Mouse (Mus musculus) ES-CJ7 (cell line): Measurements from ENCODE around the gene Anpep.

ENCODE experiments used
- DNase-seq: peaks from one replicate; pipeline ENCODE4 v3.0.0; 2011; ENCODE audit warnings: low read depth, low spot score

The Anpep gene

DNA sequence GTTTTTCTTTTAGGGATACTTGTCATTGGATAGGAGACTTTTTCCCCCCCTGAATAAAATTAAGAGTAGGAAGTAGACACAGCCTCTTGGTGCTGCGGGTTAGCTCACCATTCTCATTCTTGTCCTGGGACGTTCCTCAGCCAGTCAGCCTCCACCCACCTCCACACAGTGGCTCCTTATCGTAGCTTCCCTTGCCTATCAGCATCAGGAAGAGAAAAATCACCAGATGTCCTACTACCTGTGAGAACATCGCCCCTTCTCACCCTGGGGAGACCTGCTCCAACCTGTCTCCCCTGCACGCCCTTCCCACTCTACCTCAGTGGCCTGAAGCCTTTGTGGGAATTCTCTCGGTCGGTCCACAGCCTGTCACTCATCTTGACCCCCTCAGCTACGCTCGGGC, at the start of gene Anpep:
TSS of gene Anpep (minus strand) at position 249 of the 400 bp plus-strand sequence.
- no peak for DNase-seq

- no peak for DNase-seq
Observed at GRCm38 (mm10) chr7:79907356-79907755, 46.5 kb upstream of the Anpep start.

DNA sequence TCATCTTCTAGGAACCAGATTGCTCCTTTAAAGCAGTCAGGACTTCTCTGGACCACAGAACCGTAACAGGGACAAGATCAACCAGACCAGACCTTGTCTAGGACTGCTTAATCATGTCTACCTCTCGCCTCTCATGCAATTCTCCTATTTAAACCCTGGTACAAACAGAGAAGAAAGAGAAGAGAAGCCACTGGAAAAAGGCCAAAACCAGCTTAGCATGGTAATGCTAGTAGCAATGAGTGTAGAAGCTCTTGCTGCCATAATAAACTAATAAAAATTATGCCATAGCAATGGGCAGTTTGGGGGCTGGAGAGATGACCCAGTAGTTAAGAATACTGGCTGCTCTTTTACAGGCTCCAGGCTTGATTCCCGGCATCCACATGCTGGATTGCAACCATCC, 46.1 kb upstream of the Anpep start:
- no peak for DNase-seq

DNA sequence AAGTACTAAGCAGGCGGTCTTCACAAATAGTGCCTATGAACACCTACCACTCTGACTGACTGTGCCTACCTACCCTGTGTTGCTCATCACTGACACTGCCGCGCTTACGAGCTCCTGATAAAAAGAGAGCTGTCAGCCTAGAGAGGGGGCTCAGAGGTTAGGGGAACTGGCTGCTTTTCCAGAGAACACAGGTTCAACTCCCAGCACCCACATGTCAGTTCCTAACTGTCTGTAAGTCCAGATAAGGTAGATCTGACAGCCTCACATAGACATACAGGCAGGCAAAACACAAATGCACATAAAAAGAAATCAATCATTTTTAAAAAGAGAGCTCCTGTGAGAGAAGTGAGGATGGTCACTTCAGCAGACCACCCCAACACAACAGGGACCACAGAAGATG, 44.3 kb upstream of the Anpep start:
- no peak for DNase-seq

DNA sequence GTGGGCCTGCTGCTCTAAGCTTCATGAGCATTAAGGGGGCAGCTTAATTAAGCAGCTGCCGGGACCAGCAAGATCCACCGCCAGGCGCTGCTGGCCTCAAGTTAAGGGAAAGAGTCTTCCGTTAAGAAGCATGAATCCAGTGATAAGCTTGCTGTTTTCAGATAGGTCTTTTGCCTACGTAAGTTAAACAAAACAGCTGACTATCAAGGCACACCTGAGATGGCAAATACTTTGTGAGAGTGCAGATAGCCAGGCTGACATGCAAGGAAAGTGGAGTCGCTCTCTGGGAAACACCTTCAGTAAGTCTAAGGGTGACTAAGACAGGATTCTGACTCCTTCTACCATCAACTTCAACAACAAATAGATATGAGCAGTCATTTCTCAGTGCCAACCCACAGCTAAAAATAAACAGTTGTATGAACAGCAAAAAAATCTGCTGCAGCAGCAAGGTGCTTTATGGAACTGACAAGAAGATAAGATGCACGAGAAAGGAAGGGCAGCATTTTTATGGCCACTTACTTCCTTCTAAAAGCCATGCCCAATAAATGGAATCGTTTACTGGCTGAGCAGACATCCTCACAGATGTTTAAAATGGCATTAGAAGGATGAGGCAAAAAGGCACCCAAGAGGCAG, 42.4 kb upstream of the Anpep start:
- DNase-seq, result no peak

- no peak for DNase-seq
Observed at GRCm38 (mm10) chr7:79900753-79901152, 39.9 kb upstream of the Anpep start.

DNA sequence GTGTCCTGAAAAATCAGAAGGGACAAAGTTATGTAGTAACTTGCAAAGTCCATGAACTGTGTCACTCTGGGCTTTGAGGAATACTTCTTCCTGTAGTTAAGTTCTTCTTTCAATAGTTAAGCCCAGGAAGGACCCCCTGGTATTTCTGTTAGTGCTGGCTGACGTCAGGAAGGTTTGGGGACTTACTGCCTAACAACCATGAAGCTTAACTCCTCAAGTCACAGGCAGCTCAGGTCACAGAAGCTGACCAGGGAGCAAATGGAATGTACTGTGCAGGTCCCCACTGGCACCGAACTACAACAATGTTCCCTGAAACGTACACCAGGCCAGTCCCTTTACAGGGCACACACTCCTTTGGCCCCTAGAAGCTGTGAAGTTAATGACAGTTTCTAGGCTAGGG, 34.4 kb upstream of the Anpep start:
- no peak for DNase-seq

- DNase-seq, result no peak
Observed at GRCm38 (mm10) chr7:79894790-79895189, 33.9 kb upstream of the Anpep start.

DNA sequence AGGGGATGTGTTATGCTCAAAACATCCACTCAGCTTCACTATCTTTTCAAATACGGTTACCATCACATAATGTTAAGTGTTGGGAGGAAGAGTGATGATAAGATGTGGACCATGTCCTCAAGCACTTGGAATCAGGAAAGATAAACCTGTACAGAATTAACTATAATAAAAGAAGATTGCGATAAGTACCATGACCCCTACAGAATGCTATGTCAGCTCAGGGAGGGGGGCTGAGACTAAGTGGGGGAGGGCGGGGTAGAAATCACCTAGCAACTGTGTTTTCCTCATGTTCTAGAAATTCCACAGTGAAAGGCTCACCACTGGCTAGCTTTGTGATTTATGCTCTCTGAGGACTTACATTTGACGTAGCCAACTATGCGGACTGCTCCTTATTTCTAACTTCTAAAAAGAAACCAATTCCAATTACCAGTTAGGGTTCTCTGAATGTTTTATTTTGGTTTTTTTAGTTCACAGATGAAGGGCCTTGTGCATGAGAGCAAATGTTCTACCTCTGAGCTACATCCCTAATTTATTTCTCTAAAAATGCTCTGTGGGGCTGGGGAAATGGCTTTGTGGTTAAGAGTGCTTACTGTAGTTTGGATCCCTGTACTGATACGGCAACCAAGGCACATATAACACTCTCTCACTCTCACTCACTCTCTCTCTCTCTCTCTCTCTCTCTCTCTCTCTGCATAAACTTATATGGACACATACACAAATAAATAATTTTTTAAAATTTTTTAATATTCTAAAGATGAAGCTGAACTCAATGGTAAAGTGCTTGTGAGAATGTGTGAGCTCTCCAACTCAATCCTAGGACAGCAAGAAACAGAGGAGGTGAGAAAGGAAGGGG, 31.9 kb upstream of the Anpep start:
- DNase-seq, result no peak

GRCm38 (mm10) chr7:79890436-79891221, 29.8 kb upstream of the Anpep start:
- peak; percentile 63 for DNase-seq

GRCm38 (mm10) chr7:79888603-79889002, 27.7 kb upstream of the Anpep start:
- DNase-seq, result no peak

GRCm38 (mm10) chr7:79883613-79884334, 22.9 kb upstream of the Anpep start:
- DNase-seq, result no peak

- DNase-seq, result no peak
Observed at GRCm38 (mm10) chr7:79881901-79882300, 21.0 kb upstream of the Anpep start.

DNA sequence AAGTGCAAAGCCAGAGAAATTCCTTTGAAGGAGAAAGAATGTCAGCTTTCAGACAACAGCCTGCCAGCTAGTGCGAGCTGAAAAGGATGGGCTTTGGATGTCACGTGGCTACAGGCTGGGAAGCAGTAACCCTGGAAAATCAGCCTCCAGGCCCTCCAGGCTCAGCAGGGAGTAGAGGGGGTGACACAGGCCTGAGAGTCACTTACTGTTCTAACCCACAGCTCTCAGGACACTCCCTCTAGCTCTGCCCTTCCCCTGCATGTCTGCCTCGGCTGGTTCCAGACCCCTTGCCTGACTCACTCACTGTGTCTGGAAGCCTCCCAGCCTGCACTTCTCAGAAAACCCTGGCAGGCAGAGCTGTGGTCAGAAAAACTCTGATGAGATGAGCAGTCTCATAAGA, 20.1 kb upstream of the Anpep start:
- peak; percentile 67 for DNase-seq

DNA sequence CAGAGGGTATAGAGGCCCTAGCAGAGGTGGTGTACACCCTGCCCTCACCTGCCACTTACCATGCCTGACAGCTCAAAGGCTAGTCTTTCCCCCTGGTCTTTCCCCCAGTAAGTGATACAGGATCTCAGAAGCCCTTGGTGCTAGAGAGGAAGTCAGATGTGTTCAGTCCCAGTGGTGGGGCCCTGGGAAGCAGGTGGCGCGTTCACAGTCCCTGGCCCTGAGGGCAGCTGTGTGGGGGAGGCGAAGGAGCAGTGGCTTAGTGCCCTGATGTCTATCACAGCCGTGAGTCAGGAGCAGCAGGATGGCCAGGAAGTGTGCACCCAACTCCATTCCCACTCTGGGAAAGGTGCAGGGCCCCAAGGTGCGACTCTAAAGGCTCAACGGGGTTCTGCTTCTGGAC, 19.2 kb upstream of the Anpep start:
- DNase-seq, result no peak

- DNase-seq, result no peak
Observed at GRCm38 (mm10) chr7:79878455-79879025, 17.7 kb upstream of the Anpep start.

DNA sequence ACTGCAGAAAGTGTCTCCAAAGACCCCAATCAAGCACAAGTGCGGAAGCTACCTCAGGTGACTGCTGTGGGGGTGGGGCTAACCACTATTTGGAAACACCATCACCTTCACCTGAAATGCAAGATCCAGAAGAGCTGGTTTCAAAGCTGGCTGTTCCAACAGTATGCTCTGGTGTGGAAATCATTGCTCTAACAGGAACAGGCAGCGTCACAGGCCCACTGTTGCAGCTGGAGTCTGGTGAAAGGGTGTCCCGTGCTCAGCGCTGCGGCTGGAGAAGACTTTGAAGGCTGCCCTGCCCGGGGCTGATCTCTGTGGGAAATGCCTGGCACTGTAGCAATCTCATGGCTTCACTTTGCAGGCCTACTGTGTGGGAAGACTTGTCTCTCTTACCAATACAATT, 12.5 kb upstream of the Anpep start:
- DNase-seq, result no peak

DNA sequence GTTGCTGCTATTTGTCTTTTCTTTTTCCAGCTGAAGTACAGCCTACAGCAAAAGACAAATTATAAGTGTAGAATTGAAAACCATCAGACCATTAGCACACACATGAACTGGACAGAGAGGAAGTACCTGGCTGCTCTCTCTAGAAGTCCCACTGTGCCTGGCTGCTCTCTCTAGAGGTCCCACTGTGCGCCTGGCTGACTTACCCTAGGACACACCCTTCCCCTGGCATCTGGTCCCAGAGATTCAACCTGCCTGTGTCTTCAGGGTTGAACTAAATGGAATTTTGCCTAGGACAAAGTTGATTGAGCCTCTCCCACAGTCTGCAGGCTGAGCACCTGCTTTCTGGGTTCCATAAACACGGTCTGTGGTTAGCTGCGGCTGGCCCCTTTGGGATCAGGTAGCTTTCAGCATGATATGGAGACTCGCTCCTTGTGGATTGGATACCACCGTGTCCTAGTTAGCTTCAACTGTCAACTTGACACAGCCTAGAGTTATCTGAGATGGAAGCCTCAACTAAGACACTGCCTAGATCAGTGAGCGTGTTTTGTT, 11.0 kb upstream of the Anpep start:
- no peak for DNase-seq

DNA sequence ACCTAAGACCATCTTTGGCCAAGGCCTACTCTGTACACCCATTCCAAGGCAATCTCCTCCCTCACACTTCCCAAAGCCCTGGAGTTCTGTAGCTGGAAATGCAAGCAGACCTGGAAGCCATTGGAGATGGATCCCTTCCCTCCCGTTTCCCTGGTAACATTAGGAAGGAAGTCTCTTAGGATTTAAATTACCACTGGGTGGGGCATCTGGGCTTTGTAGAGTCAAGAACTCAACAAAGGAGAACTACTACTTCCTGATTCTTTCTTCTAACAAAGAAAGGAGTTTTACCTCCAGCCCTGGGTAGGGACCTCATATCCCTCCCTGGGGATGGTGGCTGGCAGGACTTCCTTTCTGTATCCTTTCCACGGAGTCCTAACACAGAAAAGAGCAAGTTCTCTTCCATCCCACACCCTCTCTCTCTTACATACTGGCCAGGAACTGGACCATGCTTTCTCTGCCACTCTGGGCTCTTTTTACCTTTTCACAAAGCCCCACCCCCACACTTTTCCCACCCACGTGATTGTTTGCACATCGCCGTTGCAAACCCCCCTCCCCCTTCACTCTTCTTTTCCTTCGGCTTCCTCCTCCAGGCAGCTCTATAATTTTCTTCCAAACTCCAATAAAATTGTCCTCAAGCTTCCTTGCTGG, 8.3 kb upstream of the Anpep start:
- DNase-seq, result peak; percentile 93

- DNase-seq, result peak; percentile 26
Observed at GRCm38 (mm10) chr7:79868475-79868874, 7.6 kb upstream of the Anpep start.

DNA sequence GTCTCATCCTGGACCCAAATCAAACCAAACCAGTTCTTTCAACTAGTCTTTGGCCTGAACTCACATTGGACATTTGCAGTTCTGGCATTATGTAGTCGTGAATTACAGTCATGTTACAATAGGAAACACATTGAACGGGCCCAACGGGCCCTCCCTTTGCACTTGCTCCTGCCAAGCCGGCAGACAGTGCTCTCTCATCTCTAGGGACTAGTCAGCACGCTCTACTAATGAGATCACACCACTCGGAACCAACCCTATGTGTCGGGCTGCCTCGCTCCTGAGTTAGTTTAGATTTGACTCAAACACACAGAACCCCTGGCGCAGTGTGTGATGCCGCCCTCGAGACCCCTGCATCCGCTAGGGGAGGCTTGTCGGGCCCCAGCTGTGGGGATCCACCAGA, 7.0 kb upstream of the Anpep start:
- peak; percentile 27 for DNase-seq
